Mouse (Mus musculus) heart, postnatal 14 days (tissue): ENCODE measurements around the gene Kcnab3. TPM values are rescaled to one million over a fixed set of nuclear protein-coding genes. Genes with fewer than 3 reads are reported as not detected.
"Not testable (repeated sequence)": the region's sequence is repeated elsewhere in the genome, so short reads cannot be mapped to it uniquely, and the experiment has no call there.

Experiments used
- DNase-seq, 2 experiments: peaks; one replicate each; pipeline ENCODE4 v3.0.0; 2021 to 2022
- intact Hi-C: fragments of 180-260 bp; cut with DNase I; formaldehyde crosslinking; loops from one replicate; pipeline ENCODE4 v1.15.1; 2025
- long read RNA-seq, 2 experiments: library from polyadenylated mRNA; stranded (forward); transcript quantifications; one replicate each; pipeline ENCODE4 v2.0.0; 2021
- total RNA-seq, 2 experiments: library from RNA; stranded (reverse); gene quantifications; 2 replicates each; pipeline ENCODE4 v1.2.3; 2021

The Kcnab3 gene
- under 1 TPM; 0.51 to 0.67 TPM for total RNA-seq
- long read RNA-seq, experiment 1, partial matches to known transcripts: 1 of 3 reads
- long read RNA-seq, experiment 1, other reads (novel, unspliced or antisense): 1 of 3 reads
- long read RNA-seq, experiment 2, partial matches to known transcripts: 0 of 1 reads
- long read RNA-seq, experiment 2, other reads (novel, unspliced or antisense): 0 of 1 reads

DNA sequence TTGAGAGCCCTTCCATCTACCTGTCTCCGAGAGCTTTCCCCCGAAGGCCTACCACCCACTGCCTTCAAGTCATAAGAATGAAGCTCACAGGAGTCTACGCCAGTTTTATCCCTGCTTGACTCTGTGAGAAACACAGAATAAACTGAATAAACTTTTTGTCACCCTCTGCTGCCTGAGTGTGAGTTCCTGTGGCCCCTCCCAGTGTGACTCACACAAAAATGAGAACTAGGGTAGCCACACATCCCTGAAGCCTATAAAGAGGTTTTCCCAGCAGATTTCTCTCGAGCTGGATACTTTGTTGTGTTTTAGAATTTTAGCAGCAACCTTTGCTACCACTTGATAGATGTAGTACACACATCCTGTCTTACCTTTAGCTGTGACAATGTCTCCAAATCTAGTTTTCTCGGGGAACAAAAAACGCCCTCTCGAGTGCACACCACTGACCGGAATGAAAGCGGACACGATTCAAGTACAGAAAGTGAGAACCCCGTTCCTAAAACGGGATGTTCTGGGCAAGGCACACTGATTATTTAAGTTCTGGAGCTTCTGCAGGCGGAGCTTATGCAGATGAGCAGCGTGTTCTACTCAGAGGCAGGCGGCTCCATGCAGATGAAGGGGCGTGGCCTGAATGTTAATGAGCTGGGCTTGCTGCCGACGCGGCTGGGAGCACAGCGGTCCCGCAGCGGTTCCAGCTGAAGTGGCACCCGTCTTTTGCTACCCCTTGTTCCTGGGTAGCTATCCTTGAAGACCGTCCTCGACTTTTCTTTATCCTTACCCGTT is at the start of gene Kcnab3:
TSS of gene Kcnab3 (plus strand) at position 631 of the 780 bp plus-strand sequence.
- intact Hi-C loops: loop anchor here (2.0 kb wide), 1 partner anchor 43 kb away; the partner anchor contains the start of gene Chd3
- DNase-seq: peak; percentile 84 to 88

GRCm38 (mm10) chr11:69277267-69277666 is 48.8 kb upstream of the Kcnab3 start:
- intact Hi-C loops: no loop called here
- no peak for DNase-seq

- no peak for DNase-seq
- intact Hi-C loops: no loop called here
Observed at GRCm38 (mm10) chr11:69291111-69291510, 34.9 kb upstream of the Kcnab3 start.

GRCm38 (mm10) chr11:69295286-69295685 is 30.8 kb upstream of the Kcnab3 start:
- DNase-seq: no peak

GRCm38 (mm10) chr11:69297799-69298198 is 28.3 kb upstream of the Kcnab3 start:
- DNase-seq: no peak

More at GRCm38 (mm10) chr11:69295286-69295685, 30.8 kb upstream of the Kcnab3 start:
- intact Hi-C loops: no loop called here

GRCm38 (mm10) chr11:69298231-69298630 is 27.8 kb upstream of the Kcnab3 start:
- no peak for DNase-seq
- intact Hi-C loops: no loop called here

More at GRCm38 (mm10) chr11:69297799-69298198, 28.3 kb upstream of the Kcnab3 start:
- intact Hi-C loops: no loop called here

- intact Hi-C loops: no loop called here
- no peak for DNase-seq
Observed at GRCm38 (mm10) chr11:69302817-69303216, 23.2 kb upstream of the Kcnab3 start.

DNA sequence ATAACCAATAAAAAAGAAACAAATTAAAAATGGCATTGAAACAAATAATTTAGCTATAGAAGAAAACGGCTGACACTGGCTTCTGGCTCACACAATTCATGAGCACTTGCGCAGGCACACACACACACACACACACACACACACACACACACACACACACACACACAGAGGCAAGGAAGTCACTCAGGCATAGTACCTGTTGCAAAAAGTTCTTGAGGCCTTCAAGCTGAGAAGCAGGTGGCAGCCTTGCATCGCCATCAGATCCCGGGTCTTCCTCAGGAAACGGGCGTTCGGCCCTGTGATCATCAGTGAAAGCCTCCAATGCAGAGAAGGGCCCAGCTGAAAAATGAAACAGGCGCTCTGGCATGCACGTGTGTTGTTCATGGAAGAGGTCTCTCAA is 20.8 kb upstream of the Kcnab3 start:
- DNase-seq: no peak
- intact Hi-C loops: no loop called here

DNA sequence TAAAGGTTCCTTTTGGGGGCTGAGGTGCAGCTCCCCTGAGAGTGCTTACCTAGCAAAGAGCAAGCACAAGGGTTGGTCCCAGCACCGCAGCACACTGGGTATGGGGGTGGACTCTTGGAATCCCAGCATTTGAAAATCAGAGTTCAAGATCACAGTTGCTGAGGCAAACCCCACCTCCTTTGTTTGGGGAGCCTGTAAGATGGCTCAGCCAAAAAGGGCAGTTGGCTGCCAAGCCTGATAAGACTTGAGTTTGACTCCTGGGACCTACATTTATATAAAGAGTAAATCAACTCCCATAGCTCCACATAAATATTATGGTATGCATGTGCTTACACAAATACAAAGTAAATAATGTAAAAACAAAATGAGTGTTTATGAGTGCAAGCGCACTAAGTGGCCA is 20.0 kb upstream of the Kcnab3 start:
- DNase-seq: no peak
- intact Hi-C loops: no loop called here

- peak; percentile 42 to 53 for DNase-seq
- intact Hi-C loops: no loop called here
Observed at GRCm38 (mm10) chr11:69311266-69311665, 14.8 kb upstream of the Kcnab3 start.

DNA sequence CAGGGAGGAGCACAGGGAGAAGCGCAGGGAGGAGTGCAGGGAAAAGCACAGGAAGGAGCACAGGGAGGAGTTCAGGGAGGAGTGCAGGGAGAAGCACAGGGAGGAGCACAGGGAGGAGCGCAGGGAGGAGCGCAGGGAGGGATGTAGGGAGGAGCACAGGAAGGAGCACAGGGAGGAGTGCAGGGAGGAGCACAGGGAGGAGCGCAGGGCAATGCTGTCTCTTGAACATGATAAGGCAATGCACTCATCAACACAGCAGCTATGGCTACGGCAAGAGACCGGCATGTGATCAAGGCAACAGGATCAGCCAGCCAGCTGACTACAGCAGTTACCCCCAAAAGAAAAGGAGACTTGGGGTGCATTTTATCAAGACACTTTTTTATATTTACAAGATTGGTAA is 9.7 kb upstream of the Kcnab3 start:
- intact Hi-C loops: no loop called here

DNA sequence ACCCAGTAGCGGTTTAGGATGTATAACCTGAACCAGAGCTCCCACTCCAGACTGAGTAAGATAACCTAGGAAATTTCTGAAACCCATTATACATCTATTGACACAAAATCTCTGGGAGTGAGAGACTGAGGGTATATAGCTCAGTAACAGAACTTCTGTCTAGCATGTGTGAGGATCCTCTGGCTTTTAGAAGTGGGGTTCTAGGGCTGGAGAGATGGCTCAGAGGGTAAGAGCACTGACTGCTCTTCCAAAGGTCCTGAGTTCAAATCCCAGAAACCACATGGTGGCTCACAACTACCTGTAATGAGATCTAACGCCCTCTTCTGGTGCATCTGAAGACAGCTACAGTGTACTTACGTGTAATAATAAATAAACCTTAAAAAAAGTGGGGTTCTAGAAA is 8.1 kb upstream of the Kcnab3 start:
- intact Hi-C loops, DNase-seq: not testable (repeated sequence)

More for the DNA sequence above, 9.7 kb upstream of the Kcnab3 start:
- DNase-seq: no peak

DNA sequence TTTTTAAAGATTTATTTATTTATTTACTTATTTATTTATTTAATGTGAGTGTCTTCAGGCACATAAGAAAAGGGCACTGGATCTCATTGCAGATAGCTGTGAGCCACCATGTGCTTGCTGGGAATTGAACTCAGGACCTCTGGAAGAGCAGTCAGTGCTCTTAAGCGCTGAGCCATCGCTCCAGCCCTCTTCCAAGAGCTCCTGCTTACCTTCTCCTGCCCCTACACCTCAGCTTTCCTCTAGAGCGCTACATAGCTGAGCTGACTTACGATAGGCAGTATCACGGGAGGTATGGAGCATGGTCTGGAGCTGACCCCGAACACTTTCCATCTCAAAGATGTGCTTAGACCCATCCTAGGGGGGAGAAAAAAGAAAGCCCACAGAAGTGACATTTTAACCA is 4.5 kb upstream of the Kcnab3 start:
- intact Hi-C loops: no loop called here
- no peak for DNase-seq

DNA sequence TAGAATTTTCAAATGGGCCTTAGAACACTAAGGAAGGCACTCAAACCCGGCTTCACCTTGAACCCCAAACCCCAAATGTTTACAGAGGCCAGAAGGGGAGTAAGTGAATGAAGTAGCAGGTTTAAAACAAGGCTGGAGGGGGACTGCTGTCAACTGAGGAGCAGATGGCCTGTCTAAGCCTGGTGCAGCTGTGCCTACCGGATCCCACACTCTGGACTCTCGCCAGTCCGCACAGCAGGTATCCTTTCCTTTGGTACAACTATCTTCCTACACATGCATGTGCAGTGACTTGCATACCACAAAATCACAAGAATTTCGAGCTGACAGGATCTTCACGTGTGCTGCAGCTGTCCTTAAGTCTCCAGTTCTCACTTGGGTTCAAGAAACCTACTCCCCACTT is 4.0 kb upstream of the Kcnab3 start:
- intact Hi-C loops: no loop called here

GRCm38 (mm10) chr11:69322693-69323471 is 3.2 kb upstream of the Kcnab3 start:
- intact Hi-C loops: no loop called here
- no peak for DNase-seq

More for the DNA sequence above, 4.0 kb upstream of the Kcnab3 start:
- no peak for DNase-seq

DNA sequence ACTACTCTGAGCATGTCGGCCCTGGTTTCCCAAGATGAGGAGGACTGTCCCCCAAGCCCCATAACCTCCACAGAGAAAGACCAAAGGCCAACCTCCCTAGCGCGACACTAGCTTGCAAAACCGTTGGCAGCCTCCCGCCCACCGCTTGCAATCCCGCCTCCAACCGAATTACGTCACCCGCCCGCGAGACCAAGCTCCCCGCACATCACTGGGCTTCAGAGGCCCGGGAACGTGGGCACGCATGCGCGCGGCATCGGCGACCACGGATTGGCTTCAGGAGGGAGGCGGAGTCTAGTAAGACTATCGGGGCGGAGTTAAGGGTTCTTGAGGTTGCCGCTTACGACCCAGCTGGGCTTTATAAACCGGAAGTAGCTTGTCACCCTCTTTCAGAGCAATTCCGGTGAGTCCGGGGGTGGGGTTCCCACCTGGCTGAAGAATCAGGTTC is 2.4 kb upstream of the Kcnab3 start, which contains the start of the genes Cntrob and Trappc1:
TSS of gene Cntrob (minus strand) at position 109 of the 445 bp plus-strand sequence.
TSS of gene Trappc1 (plus strand) at position 314 of the 445 bp plus-strand sequence.
- peak; percentile 99 for DNase-seq
- intact Hi-C loops: loop anchor here (2.0 kb wide), 1 partner anchor 45 kb away; the partner anchor contains the start of gene Chd3

GRCm38 (mm10) chr11:69324749-69325148 is 1.3 kb upstream of the Kcnab3 start:
- DNase-seq: no peak
- intact Hi-C loops: loop anchor here (2.0 kb wide), 1 partner anchor 44 kb away; the partner anchor contains the start of gene Chd3

DNA sequence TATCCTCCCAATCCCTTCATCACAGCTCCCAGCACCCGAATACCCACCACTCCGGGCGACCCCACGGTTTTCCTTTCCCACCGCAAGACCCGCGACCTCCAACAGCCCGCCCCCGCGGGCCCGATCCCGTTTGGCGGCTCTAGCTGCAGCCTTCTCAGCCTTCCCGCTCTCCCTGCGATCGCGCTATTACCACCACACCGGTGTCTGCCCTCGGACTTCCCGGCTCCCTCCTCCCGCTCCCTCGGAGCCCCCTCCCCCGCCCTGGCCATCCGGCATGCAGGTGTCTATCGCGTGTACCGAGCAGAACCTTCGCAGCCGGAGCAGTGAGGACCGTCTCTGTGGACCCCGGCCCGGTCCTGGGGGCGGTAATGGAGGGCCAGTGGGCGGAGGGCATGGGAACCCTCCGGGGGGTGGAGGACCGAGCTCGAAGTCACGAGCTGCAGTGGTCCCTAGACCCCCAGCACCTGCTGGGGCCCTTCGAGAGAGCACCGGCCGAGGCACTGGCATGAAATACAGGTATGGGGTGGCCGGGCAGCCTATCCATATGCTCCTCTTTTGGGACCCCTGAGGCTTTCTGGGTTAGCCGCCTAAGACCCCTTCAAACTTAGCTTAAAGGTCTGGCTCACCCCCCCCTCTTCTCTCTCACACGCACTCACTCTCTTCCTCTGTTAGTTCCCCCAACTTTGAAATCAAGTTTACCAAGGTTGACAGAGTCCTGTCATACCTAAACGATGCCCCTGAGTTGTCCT is 524 bp downstream of the Kcnab3 start:
- intact Hi-C loops: no loop called here
- no peak for DNase-seq

DNA sequence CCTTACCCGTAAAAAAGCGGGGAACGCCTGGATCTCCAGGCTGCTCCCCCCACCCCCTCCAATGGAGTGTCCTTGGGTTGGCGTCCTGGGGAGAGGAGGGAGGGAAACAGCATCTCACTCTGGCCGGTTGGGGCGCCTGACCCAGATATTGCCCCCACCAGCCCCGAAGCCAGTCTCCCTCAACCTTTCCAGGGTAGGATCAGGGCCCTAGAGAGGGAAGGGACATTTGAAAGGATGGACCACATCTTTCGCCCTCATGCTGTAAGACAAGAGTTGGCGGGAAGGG is 1.0 kb downstream of the Kcnab3 start:
- intact Hi-C loops: no loop called here
- DNase-seq: no peak

GRCm38 (mm10) chr11:69327648-69328047 is 1.6 kb downstream of the Kcnab3 start:
- intact Hi-C loops: no loop called here
- no peak for DNase-seq
